Mouse (Mus musculus): Measurements from ENCODE around the gene Kcnq4. TPM values are rescaled to one million over a fixed set of nuclear protein-coding genes. Genes with fewer than 3 reads are reported as not detected.

Gene Kcnq4
- polyA plus RNA-seq, 1 experiment from 2014 or later, result 2.6 TPM

DNA sequence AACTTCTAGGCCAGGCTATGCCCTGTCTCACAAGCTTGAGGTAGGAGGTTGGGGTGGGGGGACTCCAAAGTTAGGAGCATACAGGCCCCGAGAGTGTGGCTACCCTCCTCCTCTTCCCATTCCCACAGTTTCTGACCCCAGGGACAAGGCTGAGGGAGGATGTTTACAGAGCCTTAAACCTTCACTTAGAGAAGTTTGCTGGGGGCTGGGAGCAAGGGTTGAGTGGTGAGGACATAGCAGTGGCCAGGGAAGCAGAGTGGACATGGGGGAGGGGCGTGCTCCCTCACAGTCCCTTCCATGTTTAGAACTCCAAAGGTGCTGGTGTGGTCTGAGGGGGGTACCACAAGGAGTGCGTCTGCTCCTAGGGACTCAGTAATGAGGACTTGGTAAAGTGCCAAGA is 4.8 kb downstream of the Kcnq4 start:
- Histone ChIP-seq H3K9ac (no peak overlapping the region), H3K4me1 (peaks cover 21% of the 10 kb centered on the region), H3K9me3 (no peaks in the 10 kb centered on the region), H3K27ac (no peak overlapping the region), H3K36me3 (no peaks in the 10 kb centered on the region), H3K27me3 (replicated peaks) (peaks cover 31% of the 10 kb centered on the region), H3K4me2 (no peak overlapping the region), H3K4me3 (replicated peaks) (no peak overlapping the region)
- 54% methylated on average over 3 of the region's 3 CpGs for WGBS
- no peak for ATAC-seq (ENCODE audit: insufficient read depth, low FRiP score, low read depth)

DNA sequence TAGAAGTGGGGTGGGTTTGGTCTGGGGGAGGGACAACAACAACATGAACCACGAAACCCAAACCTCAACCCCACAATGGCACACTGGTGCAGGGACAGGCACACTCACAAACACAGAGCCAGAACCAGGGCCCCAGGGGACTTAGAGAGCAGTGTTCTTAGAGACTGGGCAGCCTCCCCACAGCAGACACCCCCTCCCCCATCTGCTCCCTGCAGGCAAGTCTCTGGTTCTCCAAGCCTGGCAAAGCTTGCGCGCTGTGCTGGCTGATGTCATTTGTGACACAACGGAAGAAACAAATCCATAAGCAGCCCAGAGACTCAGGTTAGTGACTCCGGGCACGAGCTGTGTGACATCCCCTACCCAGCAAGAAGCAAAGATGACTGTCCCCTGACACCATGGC is 7.1 kb downstream of the Kcnq4 start:
- Histone ChIP-seq H3K9ac (no peak overlapping the region), H3K9me3 (no peaks in the 10 kb centered on the region), H3K4me1 (0 out of 2 replicates have a peak, but pooled peaks cover 3% of the 10 kb centered on the region), H3K4me3 (replicated peaks) (no peak overlapping the region), H3K27ac (no peak overlapping the region), H3K27me3 (replicated peaks) (peaks cover 10% of the 10 kb centered on the region), H3K36me3 (no peaks in the 10 kb centered on the region), H3K4me2 (no peak overlapping the region)
- 82% methylated on average over 6 of the region's 6 CpGs for WGBS
- no peak for ATAC-seq (ENCODE audit: insufficient read depth, low FRiP score, low read depth)

DNA sequence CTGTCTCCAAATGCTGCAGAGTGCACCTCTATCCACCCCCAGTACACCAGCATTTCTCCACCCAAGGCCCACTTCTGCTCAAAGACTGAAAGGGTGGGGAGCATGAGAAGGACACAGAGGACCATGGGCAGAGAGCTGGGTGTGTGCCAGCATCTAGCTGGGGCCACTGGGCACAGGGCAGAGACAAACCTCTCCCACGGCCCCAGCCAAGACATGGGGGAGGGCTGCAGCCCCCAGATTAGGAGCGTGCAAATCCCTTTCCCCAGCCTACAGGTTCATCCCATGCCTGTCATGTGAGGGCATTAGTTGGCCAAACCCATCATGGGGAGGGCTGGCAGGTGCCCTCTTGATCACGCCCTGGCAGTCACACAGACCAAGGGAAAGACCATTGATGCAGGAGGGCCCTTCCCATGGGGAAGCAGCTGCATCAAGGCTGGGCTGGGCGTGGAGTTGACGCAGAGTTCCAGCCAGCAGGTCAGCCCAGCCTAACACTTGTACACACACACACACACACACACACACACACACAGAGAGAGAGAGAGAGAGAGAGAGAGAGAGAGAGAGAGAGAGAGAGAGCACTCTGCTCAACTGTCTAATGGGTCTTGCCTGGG is 14.3 kb downstream of the Kcnq4 start:
- H3K4me1 ChIP-seq, result peaks cover 29% of the 10 kb centered on the region
- no peak overlapping the region for H3K4me3 ChIP-seq (replicated peaks)
- H3K27ac ChIP-seq, result no peak overlapping the region
- no peaks in the 10 kb centered on the region for H3K36me3 ChIP-seq
- no peak for ATAC-seq (ENCODE audit: insufficient read depth, low FRiP score, low read depth)
- H3K27me3 ChIP-seq (replicated peaks), result peaks cover 10% of the 10 kb centered on the region; the same call in 1 of the 2 replicates
- H3K4me2 ChIP-seq, result no peak overlapping the region
- 74% methylated on average over 5 of the region's 5 CpGs for WGBS
- H3K9me3 ChIP-seq, result no peaks in the 10 kb centered on the region
- H3K9ac ChIP-seq, result no peak overlapping the region

DNA sequence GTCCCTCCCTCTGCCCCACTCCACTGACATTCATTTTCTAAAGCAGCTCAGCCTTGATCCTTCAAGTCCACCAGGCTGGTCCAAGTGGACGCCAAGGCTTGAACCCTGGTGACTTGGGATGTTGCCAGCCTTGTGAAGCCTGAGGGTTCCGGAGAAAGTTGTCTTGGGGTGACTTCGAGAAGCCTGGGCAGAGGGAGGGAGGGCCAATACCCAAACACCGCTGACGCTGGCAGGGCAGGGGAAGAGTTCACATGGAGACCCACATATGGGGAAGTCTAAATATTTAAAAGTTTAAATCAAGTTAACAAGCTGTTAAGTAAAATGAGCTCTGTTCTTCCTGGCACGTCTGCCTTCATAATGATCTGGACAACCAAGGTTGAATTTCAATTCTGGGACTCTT is 15.7 kb downstream of the Kcnq4 start:
- no peak for ATAC-seq (ENCODE audit: insufficient read depth, low FRiP score, low read depth)
- no peak overlapping the region for H3K27ac ChIP-seq
- H3K9me3 ChIP-seq, result no peaks in the 10 kb centered on the region
- no peak overlapping the region for H3K9ac ChIP-seq
- H3K4me1 ChIP-seq, result peaks cover 29% of the 10 kb centered on the region
- no peaks in the 10 kb centered on the region for H3K36me3 ChIP-seq
- 54% methylated on average over 6 of the region's 6 CpGs for WGBS
- no peak overlapping the region for H3K4me3 ChIP-seq (replicated peaks)
- H3K4me2 ChIP-seq, result no peak overlapping the region
- H3K27me3 ChIP-seq (replicated peaks), result 0 out of 2 replicates have a peak, but pooled peaks cover 10% of the 10 kb centered on the region

DNA sequence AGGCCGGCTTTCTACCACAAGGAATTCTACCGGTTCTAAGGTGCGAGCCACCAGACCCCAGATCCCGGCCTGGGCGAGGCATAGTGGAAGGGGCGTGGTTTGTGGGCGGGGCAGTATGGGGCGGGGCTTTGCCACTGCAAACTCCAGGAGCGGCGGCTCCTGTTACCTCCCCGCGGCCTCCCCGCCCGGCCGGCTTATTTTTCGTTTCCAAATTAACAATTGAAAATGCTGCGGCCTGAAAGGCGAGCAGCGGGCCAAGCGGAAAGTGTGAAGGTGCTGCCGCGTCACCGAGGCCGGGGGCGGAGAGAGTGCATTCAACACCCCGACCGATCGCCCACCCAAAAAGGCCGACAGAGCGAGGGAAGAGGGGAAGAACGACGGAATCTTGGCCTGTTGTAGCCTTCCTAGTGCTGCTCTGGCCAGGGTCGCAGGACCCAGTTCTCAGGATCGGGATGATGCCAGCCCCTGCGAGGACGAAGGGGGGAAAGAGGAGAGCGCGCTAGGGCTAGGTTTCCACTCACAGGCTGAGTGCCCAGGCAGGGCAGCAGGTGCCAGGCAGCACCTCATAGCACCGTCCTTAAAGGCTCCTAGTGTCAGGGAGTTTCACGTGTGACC is 17.3 kb downstream of the Kcnq4 start:
- no peak overlapping the region for H3K27ac ChIP-seq
- H3K9me3 ChIP-seq, result no peaks in the 10 kb centered on the region
- 0 out of 2 replicates have a peak, but pooled peaks cover 10% of the 10 kb centered on the region for H3K27me3 ChIP-seq (replicated peaks)
- under 1% methylated on average over 40 of the region's 40 CpGs for WGBS
- peaks cover 29% of the 10 kb centered on the region for H3K4me1 ChIP-seq
- H3K36me3 ChIP-seq, result no peaks in the 10 kb centered on the region
- peak overlapping the region; percentile 54 for H3K4me3 ChIP-seq (replicated peaks)
- H3K4me2 ChIP-seq, result peak overlapping the region; percentile 96
- peak overlapping the region; percentile 39 for H3K9ac ChIP-seq
- ATAC-seq (ENCODE audit: insufficient read depth, low FRiP score, low read depth), result peak; percentile 76; the same call in 1 of the 2 replicates

DNA sequence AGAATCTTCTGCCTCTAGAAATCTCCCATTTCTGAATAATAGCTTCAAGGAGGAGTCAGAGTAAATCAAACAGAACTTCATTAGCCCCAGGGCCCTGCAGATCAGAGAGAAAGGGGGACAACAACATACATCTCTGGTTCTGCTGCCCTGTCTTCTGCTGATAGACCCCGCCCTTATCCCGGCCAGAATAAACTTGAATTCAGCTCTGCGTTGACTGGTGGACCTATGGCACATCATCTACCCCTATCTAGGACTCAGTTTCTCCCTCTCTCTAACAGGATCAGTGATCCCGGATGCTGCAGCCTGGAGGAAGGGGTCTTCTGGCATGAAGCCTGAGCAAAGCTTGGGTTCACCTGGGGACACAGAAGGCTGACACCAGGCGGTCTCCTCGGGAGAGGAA is 17.8 kb downstream of the Kcnq4 start:
- peak overlapping the region; percentile 96 for H3K4me2 ChIP-seq
- H3K36me3 ChIP-seq, result no peaks in the 10 kb centered on the region
- peaks cover 29% of the 10 kb centered on the region for H3K4me1 ChIP-seq
- H3K4me3 ChIP-seq (replicated peaks), result peak overlapping the region; percentile 54
- 0 out of 2 replicates have a peak, but pooled peaks cover 10% of the 10 kb centered on the region for H3K27me3 ChIP-seq (replicated peaks)
- ATAC-seq (ENCODE audit: insufficient read depth, low FRiP score, low read depth), result no peak
- H3K9ac ChIP-seq, result no peak overlapping the region
- no peaks in the 10 kb centered on the region for H3K9me3 ChIP-seq
- WGBS, result 22% methylated on average over 6 of the region's 6 CpGs
- no peak overlapping the region for H3K27ac ChIP-seq

DNA sequence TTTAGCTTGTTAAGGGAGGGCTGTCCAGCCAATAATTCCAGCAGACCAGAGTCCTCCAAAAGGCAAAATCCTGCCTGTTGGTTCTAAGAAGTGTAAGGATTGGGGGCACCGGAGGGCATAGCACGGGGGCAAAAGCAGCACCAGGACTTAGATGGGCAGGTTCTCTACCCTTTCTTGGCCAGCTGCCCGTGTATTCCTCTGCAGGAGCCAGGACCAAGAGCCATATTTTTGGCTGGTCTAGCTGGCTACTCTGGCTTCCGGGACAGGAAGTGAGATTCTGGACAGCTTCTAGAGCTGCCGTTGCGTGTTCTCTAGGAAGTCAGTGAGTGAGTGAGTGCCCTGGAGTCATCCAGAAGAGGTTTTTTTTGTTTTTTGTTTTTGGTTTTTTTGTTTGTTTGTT is 18.3 kb downstream of the Kcnq4 start:
- Histone ChIP-seq H3K4me3 (replicated peaks) (no peak overlapping the region), H3K36me3 (no peaks in the 10 kb centered on the region), H3K9ac (no peak overlapping the region), H3K4me1 (peaks cover 29% of the 10 kb centered on the region), H3K9me3 (no peaks in the 10 kb centered on the region), H3K27me3 (replicated peaks) (0 out of 2 replicates have a peak, but pooled peaks cover 10% of the 10 kb centered on the region), H3K27ac (no peak overlapping the region), H3K4me2 (no peak overlapping the region)
- WGBS, result 55% methylated on average over 6 of the region's 6 CpGs
- ATAC-seq (ENCODE audit: insufficient read depth, low FRiP score, low read depth), result no peak

DNA sequence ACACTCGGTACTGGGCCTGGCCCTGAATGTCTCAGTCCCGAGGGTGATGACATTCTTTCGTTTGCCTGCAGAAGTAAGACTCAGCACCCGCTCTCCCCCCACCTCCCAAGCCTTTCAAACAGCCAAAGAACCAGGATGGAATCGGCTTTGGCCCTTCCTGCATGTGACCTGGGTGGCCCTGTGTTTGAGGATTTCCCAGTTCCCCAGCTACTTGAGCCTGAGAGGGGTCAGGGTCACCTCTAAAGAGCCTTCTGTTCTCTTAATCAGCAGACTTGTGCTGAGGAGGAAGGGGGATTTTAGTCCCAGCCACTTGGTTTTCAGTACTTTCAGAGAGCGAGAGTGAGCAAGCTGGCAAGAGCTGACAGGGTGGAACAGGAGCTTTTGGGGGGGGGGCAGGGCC is 19.0 kb downstream of the Kcnq4 start:
- Histone ChIP-seq H3K4me1 (peaks cover 29% of the 10 kb centered on the region), H3K9ac (no peak overlapping the region), H3K36me3 (no peaks in the 10 kb centered on the region), H3K4me2 (no peak overlapping the region), H3K4me3 (replicated peaks) (no peak overlapping the region), H3K27ac (no peak overlapping the region), H3K9me3 (no peaks in the 10 kb centered on the region), H3K27me3 (replicated peaks) (0 out of 2 replicates have a peak, but pooled peaks cover 10% of the 10 kb centered on the region)
- WGBS, result 38% methylated on average over 6 of the region's 6 CpGs
- no peak for ATAC-seq (ENCODE audit: insufficient read depth, low FRiP score, low read depth)

DNA sequence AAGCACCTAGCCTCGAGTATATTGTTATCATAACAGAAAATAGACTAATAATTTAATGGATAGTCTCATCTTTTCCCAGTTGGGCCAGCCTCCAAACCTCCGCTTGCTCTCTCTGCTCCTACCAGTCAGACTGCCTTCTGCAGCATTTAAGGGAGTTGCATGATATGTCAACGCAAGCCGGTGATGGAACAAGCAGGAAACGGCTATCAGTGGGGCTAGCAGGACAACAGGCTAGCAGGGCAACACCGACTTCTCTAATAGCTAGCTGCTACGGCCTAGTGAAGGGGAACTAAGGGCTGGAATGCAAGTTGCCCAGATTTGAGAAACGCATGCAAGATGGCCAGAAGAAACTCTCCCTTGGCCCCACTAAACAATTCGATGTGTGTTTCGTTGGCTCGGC is 20.6 kb downstream of the Kcnq4 start:
- H3K4me2 ChIP-seq, result no peak overlapping the region
- H3K27ac ChIP-seq, result no peak overlapping the region
- H3K27me3 ChIP-seq (replicated peaks), result 0 out of 2 replicates have a peak, but pooled peaks cover 10% of the 10 kb centered on the region
- no peak for ATAC-seq (ENCODE audit: insufficient read depth, low FRiP score, low read depth)
- H3K4me3 ChIP-seq (replicated peaks), result no peak overlapping the region
- H3K9me3 ChIP-seq, result no peaks in the 10 kb centered on the region
- H3K4me1 ChIP-seq, result peaks cover 17% of the 10 kb centered on the region
- 77% methylated on average over 11 of the region's 11 CpGs for WGBS
- no peaks in the 10 kb centered on the region for H3K36me3 ChIP-seq
- no peak overlapping the region for H3K9ac ChIP-seq

DNA sequence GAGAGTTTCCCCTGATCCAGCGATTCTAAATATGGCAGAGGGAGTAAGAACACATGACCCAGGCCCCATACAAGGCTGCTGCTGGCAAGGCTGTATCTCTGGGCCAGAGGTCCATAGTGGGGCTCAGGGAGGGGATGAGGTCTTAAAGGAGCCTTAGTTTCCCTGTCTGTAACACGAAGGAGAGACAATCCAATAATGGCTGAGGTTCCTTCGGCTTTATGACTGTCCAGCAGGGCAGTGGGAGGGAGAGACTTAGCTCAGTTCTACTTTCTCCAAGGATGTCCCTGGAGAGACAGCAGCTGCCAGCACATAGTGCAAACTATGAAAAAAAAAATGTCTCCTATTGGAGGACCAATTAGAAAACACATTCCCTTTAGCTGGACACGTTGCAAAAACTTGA is 22.2 kb downstream of the Kcnq4 start:
- peaks cover 10% of the 10 kb centered on the region for H3K4me1 ChIP-seq
- H3K27me3 ChIP-seq (replicated peaks), result 0 out of 2 replicates have a peak, but pooled peaks cover under 1% of the 10 kb centered on the region
- 55% methylated on average over 4 of the region's 4 CpGs for WGBS
- no peak overlapping the region for H3K27ac ChIP-seq
- no peak overlapping the region for H3K4me2 ChIP-seq
- H3K9ac ChIP-seq, result no peak overlapping the region
- 0 out of 2 replicates have a peak, but pooled peaks have one; percentile 17 for ATAC-seq (ENCODE audit: insufficient read depth, low FRiP score, low read depth)
- H3K9me3 ChIP-seq, result no peaks in the 10 kb centered on the region
- no peak overlapping the region for H3K4me3 ChIP-seq (replicated peaks)
- no peaks in the 10 kb centered on the region for H3K36me3 ChIP-seq

DNA sequence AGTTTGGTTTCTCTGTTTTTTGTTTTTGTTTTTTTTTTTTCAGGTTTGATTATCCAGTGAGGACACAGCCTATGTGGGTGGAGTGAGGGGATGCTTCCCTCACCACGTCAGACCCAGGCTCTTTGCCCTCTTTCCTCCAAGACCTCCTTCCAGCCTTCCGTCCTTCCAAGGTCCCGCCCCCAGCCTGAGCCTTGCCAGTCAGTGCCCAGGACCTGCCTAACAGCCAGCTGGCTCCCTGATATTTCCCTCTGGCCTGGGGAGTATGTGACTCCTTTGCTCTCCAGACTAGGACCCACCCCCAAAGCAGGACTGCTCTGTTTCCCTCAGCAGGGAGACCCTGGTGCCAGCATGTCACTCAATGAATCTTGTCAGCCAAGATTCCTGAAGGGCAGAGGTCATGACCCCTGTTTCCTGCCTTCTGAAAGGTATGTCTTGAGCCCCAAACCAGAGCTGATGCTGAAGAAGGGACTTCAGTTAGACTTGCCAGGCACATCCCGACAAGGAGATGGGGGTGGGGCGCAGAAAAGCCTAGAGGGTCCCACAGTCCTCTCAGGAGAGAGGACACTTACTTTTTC is 22.8 kb downstream of the Kcnq4 start:
- 47% methylated on average over 5 of the region's 5 CpGs for WGBS
- no peaks in the 10 kb centered on the region for H3K27me3 ChIP-seq (replicated peaks)
- H3K4me2 ChIP-seq, result no peak overlapping the region
- no peaks in the 10 kb centered on the region for H3K9me3 ChIP-seq
- H3K4me3 ChIP-seq (replicated peaks), result no peak overlapping the region
- ATAC-seq (ENCODE audit: insufficient read depth, low FRiP score, low read depth), result 0 out of 2 replicates have a peak, but pooled peaks have one; percentile 6
- no peak overlapping the region for H3K27ac ChIP-seq
- no peak overlapping the region for H3K9ac ChIP-seq
- H3K36me3 ChIP-seq, result no peaks in the 10 kb centered on the region
- H3K4me1 ChIP-seq, result peaks cover 6% of the 10 kb centered on the region

DNA sequence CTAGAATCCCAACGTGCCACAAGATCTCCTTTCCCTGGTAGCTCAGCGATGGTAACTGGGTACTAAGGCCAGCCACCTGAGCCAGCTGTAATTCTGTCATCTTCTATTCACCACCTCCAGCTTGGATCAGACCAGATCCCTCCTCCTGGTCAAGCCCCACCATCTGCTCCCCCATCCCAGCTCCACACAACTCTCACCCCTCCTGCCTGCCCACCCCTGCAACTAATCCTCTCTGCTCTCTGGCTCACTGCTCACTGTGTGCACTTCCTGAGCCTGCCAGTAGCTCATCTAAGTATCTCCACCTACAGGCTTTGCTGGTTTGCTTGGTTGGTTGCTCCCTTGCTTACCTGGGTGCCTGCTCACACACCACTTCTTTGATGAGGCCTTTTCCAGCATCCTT is 26.8 kb downstream of the Kcnq4 start:
- Histone ChIP-seq H3K9ac (no peak overlapping the region), H3K27ac (no peak overlapping the region), H3K27me3 (replicated peaks) (peaks cover 3% of the 10 kb centered on the region; the same call in 1 of the 2 replicates), H3K9me3 (no peaks in the 10 kb centered on the region), H3K36me3 (no peaks in the 10 kb centered on the region), H3K4me3 (replicated peaks) (no peak overlapping the region), H3K4me1 (peaks cover 3% of the 10 kb centered on the region; the same call in 1 of the 2 replicates), H3K4me2 (no peak overlapping the region)
- no peak for ATAC-seq (ENCODE audit: insufficient read depth, low FRiP score, low read depth)
- WGBS, result 64% methylated on average over 2 of the region's 2 CpGs
